Mouse (Mus musculus) cerebellum, adult 2 months (tissue): ENCODE data around the gene Spag9.
"Not testable (repeated sequence)": the region's sequence is repeated elsewhere in the genome, so short reads cannot be mapped to it uniquely, and the experiment has no call there.

ENCODE experiments used
- CTCF ChIP-seq: fragments of 200-500 bp; IDR thresholded peaks from 2 replicates; pipeline ENCODE4 v1.5.1; 2011; ENCODE audit warnings: low read depth, mild to moderate bottlenecking, control low read depth, low read length, moderate library complexity, borderline replicate concordance; ENCODE audit not compliant: insufficient read depth
- POLR2A ChIP-seq: fragments of 200-500 bp; IDR thresholded peaks from 2 replicates; pipeline ENCODE4 v1.6.1; 2011; ENCODE audit warnings: low read length, control low read depth, borderline replicate concordance; ENCODE audit not compliant: insufficient read depth

- TF ChIP-seq CTCF, POLR2A: not testable (repeated sequence)
These were observed 46.4 kb downstream of the Spag9 start for GRCm38 (mm10) chr11:94042301-94042700.
